Mouse (Mus musculus): ENCODE measurements around the gene Clca3a1. TPM values are rescaled to one million over a fixed set of nuclear protein-coding genes. Genes with fewer than 3 reads are reported as not detected.

The Clca3a1 gene
- polyA plus RNA-seq, 1 experiment from 2014 or later, result 0.08 TPM

GRCm38 (mm10) chr3:144679701-144680159 lies 81.0 kb downstream of the Clca3a1 start:
- in situ Hi-C loops (cut with MboI; ENCODE audit: low pct_unique_long_range_greater_than_20kb), result no loop called here
- CTCF ChIA-PET, result no interaction called here
- DNase-seq (ENCODE audit: low read depth, low spot score), result no peak
- POLR2A ChIA-PET, result no interaction called here
- H3K27me3 ChIP-seq, result no peaks in the 10 kb centered on the region
- peak; percentile 20 for ATAC-seq
- TF ChIP-seq CTCF (IDR thresholded peaks at IDR 0.05), result no peak

Other genes starting within 250 kb of the Clca3a1 start
- gene Hs2st1, start 190.8 kb downstream of the Clca3a1 start, polyA plus RNA-seq (2021), result 44.0 TPM
- 873 TPM for gene Selenof, start 190.7 kb downstream of the Clca3a1 start, polyA plus RNA-seq (2021)
- gene Sh3glb1, start 40.6 kb downstream of the Clca3a1 start, polyA plus RNA-seq (2021), result 161 TPM
- gene Clca3a2, start 58.5 kb upstream of the Clca3a1 start, polyA plus RNA-seq (2021), result 0.30 TPM
- 1.2 TPM for gene Clca3b, start 88.4 kb upstream of the Clca3a1 start, polyA plus RNA-seq (2021)
- 0.13 TPM for gene Clca4b, start 171.6 kb upstream of the Clca3a1 start, polyA plus RNA-seq (2021)
- 0.14 TPM for gene Clca4a, start 214.1 kb upstream of the Clca3a1 start, polyA plus RNA-seq (2021)

Data from Patski (cell line).